Mouse (Mus musculus): ENCODE data around the gene Grin2c. TPM values are rescaled to one million over a fixed set of nuclear protein-coding genes. Genes with fewer than 3 reads are reported as not detected.
A peak's percentile ranks its signal among the peaks of the same experiment; 100 is the strongest.

Grin2c gene
- polyA plus RNA-seq, 1 experiment from 2014 or later = 0.51 TPM

DNA sequence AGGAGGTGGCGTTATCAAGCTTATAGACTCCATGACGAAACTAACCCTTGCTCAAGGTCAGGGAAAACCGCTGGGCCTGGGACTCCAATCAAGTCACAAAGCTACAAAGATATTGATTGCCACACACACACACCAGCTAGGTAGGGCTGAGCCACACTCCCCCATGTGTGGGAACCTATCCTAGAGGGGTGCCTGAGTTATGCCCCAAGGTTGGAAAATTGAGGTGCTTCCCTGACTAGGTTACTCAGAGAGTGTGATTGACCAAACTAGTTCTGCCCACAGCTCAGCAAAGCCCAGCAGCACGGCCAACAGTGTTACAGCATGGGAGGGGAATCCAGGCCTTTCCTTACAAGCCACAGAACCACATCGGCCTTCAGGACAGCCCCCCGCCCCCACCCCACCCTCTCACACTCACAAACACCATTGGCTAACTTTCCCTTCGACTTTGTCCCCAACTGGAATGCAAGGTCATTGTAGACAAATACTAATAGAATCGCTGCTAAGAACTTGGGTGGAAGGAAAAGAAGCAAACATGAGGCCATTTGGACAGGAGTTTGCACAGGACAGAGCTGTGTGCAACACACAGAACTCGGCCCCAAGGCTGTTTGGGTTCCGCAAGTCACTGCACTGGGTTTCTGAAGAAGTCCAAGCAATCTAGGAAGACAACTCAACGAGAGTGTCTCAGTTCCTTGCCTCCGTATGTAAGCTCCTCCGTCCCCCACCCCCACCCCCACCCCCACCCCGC lies 25.8 kb upstream of the Grin2c start:
- H3K9me3 ChIP-seq (replicated peaks) = no peaks in the 10 kb centered on the region
- WGBS (ENCODE audit: insufficient replicate concordance) = 42% methylated on average over 14 of the region's 14 CpGs
- peaks cover 17% of the 10 kb centered on the region; the same call in 1 of the 2 replicates for H3K4me1 ChIP-seq
- H3K9ac ChIP-seq = no peak overlapping the region
- H3K27me3 ChIP-seq (replicated peaks) = peaks cover 23% of the 10 kb centered on the region
- ATAC-seq = peak; percentile 48
- peak overlapping the region; percentile 74 for H3K27ac ChIP-seq
- no peak overlapping the region for H3K4me3 ChIP-seq
- H3K36me3 ChIP-seq = no peaks in the 10 kb centered on the region
- H3K4me2 ChIP-seq = peak overlapping the region; percentile 18

DNA sequence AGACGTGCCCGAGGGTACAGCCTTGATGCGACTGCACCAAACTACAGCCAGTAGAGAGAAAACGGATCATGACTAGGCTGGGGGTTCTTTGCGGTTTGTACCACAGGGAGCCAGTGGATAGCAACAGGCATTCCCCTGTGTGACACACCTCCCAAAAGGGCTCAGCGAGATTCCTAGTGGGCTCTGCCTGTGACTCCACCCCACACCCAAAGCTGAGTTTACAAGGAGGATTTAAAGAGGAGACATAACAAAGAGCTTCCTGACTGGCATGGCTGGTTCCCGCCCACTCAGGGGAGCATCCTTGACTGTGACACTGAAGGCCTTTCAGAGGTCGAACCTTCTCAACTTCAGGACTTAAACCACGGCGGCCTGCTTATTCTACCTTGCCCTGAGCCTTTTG lies 24.5 kb upstream of the Grin2c start:
- Histone ChIP-seq H3K9ac (no peak overlapping the region), H3K9me3 (replicated peaks) (no peaks in the 10 kb centered on the region), H3K27ac (peak overlapping the region; percentile 62), H3K27me3 (replicated peaks) (peaks cover 10% of the 10 kb centered on the region), H3K4me1 (peaks cover 11% of the 10 kb centered on the region; the same call in 1 of the 2 replicates), H3K4me3 (no peak overlapping the region), H3K4me2 (no peak overlapping the region), H3K36me3 (no peaks in the 10 kb centered on the region)
- 69% methylated on average over 10 of the region's 10 CpGs for WGBS (ENCODE audit: insufficient replicate concordance)
- no peak for ATAC-seq

DNA sequence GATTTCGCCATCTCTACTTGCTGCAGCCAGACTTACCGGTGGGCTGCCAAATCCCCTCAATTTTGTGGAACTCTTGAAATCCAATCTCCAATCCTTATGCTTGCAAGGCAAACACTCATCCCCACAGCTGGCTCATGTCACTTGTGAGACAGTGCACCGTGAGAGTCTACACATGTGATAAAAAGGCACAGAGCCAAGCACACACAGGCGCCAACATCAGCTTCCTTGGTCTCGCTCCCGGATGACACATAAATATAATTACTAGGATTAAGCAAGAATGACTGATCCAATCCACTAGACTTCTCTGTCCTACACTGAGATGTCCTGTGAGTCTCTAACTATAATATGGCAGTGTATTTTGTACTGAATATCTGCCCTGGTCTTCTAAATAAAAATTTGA lies 23.9 kb upstream of the Grin2c start:
- Histone ChIP-seq H3K9ac (no peak overlapping the region), H3K4me3 (no peak overlapping the region), H3K27me3 (replicated peaks) (peaks cover 4% of the 10 kb centered on the region; the same call in 1 of the 2 replicates), H3K4me1 (peaks cover 8% of the 10 kb centered on the region; the same call in 1 of the 2 replicates), H3K4me2 (no peak overlapping the region), H3K9me3 (replicated peaks) (no peaks in the 10 kb centered on the region), H3K27ac (no peak overlapping the region), H3K36me3 (no peaks in the 10 kb centered on the region)
- ATAC-seq = no peak
- WGBS (ENCODE audit: insufficient replicate concordance) = 72% methylated on average over 6 of the region's 6 CpGs

DNA sequence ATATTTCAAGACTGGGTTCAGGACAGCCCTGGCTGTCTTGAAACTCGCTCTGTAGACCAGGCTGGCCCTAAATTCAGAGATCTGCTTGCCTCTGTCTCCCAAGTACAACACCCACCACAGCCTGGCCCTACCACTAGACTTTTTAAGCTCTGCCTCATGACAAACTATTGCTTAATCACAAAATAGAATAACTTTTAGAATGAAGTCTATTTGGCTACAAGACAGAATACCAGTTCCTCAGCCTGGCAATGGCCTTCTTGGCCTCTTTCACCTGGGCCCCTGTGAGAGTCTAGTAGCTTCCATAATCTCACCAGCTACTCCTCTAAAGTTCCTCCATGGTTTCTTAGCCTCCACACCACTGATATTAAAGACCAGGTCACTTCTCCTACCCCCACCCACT lies 23.3 kb upstream of the Grin2c start:
- H3K4me1 ChIP-seq = peaks cover 8% of the 10 kb centered on the region; the same call in 1 of the 2 replicates
- no peaks in the 10 kb centered on the region for H3K9me3 ChIP-seq (replicated peaks)
- no peak overlapping the region for H3K4me3 ChIP-seq
- H3K27ac ChIP-seq = no peak overlapping the region
- H3K27me3 ChIP-seq (replicated peaks) = no peaks in the 10 kb centered on the region
- no peak overlapping the region for H3K4me2 ChIP-seq
- no peak overlapping the region for H3K9ac ChIP-seq
- ATAC-seq = no peak
- H3K36me3 ChIP-seq = no peaks in the 10 kb centered on the region
- 55% methylated on average over 1 of the region's 1 CpGs for WGBS (ENCODE audit: insufficient replicate concordance)

DNA sequence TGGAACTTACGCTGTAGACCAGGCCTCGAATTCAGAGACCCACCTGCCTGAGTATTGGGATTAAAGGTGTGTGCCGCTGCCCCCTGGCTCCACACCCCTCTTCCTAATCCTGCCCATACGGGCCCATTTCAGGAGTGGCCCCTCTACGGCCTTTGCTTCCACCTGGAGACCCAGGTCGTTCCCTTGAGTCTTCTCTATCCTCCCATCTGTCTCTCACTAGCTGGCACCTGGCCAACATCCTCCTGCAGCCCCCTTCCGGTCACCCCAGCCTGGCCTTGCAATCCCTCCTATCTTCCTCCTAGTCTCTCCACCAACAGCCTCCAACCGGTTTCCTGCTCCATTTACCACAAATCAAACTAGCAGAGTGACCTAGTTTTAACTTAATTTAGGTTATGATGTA lies 22.8 kb upstream of the Grin2c start:
- Histone ChIP-seq H3K4me2 (no peak overlapping the region), H3K9me3 (replicated peaks) (no peaks in the 10 kb centered on the region), H3K4me3 (no peak overlapping the region), H3K27me3 (replicated peaks) (no peaks in the 10 kb centered on the region), H3K36me3 (0 out of 2 replicates have a peak, but pooled peaks cover 1% of the 10 kb centered on the region), H3K4me1 (peaks cover 12% of the 10 kb centered on the region; the same call in 1 of the 2 replicates), H3K9ac (no peak overlapping the region), H3K27ac (no peak overlapping the region)
- WGBS (ENCODE audit: insufficient replicate concordance) = 49% methylated on average over 8 of the region's 8 CpGs
- ATAC-seq = no peak

DNA sequence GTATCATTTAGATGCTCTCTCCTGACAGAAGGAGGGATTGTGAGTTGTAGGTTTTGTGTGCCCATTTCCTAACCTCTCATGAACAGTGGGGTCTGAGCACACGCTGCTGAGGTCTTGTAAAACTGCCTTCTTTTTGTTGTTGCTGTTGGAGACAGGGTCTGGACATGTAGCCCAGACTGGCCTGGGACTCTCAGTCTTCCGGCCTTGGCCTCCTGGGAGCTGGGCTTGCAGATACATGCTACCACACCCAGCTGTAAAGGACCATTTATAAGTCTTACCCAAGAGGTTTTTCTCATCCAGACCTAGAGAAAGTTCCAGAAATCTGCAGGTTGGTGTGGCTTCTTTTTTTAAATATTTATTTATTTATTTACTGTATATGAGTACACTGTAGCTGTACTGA lies 21.3 kb upstream of the Grin2c start:
- H3K36me3 ChIP-seq = peaks cover 10% of the 10 kb centered on the region; the same call in 1 of the 2 replicates
- no peak overlapping the region for H3K4me3 ChIP-seq
- no peaks in the 10 kb centered on the region for H3K9me3 ChIP-seq (replicated peaks)
- 68% methylated on average over 2 of the region's 2 CpGs for WGBS (ENCODE audit: insufficient replicate concordance)
- H3K27me3 ChIP-seq (replicated peaks) = no peaks in the 10 kb centered on the region
- H3K4me1 ChIP-seq = peaks cover 14% of the 10 kb centered on the region; the same call in 1 of the 2 replicates
- H3K9ac ChIP-seq = no peak overlapping the region
- H3K27ac ChIP-seq = no peak overlapping the region
- ATAC-seq = no peak
- H3K4me2 ChIP-seq = no peak overlapping the region

DNA sequence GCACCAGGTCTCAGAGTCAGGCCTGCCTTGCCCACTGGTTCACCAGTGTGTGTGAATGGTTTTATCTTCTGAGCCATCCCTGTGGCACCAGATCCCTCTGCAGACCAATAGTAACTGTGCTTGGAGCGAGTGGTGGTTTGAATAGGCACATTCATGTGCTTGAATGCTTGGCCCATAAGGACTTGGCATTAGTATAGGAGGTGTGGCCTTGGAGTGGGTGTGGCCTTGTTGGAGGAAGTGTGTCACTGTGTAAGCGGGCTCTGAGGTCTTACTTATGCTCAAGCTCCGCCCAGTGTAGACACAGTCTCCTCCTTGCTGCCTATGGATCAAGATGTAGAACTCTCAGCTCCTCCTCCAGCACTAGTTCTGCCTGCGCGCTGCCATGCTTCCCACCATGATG lies 20.3 kb upstream of the Grin2c start:
- no peak overlapping the region for H3K9ac ChIP-seq
- WGBS (ENCODE audit: insufficient replicate concordance) = 74% methylated on average over 5 of the region's 5 CpGs
- no peak for ATAC-seq
- H3K9me3 ChIP-seq (replicated peaks) = no peaks in the 10 kb centered on the region
- H3K4me2 ChIP-seq = no peak overlapping the region
- peaks cover 14% of the 10 kb centered on the region; the same call in 1 of the 2 replicates for H3K4me1 ChIP-seq
- no peak overlapping the region for H3K4me3 ChIP-seq
- peaks cover 10% of the 10 kb centered on the region; the same call in 1 of the 2 replicates for H3K36me3 ChIP-seq
- no peaks in the 10 kb centered on the region for H3K27me3 ChIP-seq (replicated peaks)
- H3K27ac ChIP-seq = no peak overlapping the region

DNA sequence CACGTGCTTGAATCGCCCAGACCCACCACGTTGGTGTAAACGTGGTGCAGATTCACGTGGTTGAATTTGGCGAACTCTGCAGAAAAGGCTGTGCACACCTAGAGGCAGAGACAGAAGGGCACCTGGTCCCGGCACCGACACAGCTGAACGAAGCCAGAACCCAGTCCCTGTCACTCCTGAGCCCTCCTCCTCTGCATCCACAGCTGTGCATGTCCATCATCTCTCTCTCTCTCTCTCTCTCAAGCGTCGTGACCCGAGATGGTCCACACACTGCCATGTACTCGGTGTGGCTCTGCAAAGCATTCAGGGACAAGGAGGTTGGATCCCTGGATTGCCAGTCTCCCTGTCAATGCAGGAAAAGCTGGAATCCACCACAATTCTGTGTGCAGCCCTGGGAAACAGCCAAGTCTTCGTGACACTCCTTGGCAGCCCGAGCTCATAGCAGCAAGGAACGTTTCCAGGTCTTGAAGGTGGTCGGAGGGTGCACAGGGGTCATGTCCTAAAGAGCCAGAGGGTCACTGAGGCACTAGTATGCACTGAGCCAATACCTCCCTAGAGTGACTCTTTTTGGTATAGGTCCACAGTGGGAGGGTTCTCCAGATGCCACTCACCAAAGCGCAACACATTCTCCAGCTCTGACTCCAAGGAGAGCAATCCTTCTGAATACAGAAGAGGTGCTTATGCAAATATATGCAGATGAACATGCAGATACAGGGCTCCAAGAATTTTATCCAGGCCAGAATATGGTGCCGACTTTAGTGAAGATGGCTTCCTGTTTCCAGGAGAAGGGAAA lies 19.4 kb upstream of the Grin2c start:
- no peak for ATAC-seq
- H3K36me3 ChIP-seq = peaks cover 10% of the 10 kb centered on the region; the same call in 1 of the 2 replicates
- H3K9me3 ChIP-seq (replicated peaks) = no peaks in the 10 kb centered on the region
- no peak overlapping the region for H3K4me2 ChIP-seq
- WGBS (ENCODE audit: insufficient replicate concordance) = 67% methylated on average over 19 of the region's 19 CpGs
- peaks cover 15% of the 10 kb centered on the region; the same call in 1 of the 2 replicates for H3K4me1 ChIP-seq
- no peak overlapping the region for H3K4me3 ChIP-seq
- no peak overlapping the region for H3K9ac ChIP-seq
- no peaks in the 10 kb centered on the region for H3K27me3 ChIP-seq (replicated peaks)
- H3K27ac ChIP-seq = no peak overlapping the region

DNA sequence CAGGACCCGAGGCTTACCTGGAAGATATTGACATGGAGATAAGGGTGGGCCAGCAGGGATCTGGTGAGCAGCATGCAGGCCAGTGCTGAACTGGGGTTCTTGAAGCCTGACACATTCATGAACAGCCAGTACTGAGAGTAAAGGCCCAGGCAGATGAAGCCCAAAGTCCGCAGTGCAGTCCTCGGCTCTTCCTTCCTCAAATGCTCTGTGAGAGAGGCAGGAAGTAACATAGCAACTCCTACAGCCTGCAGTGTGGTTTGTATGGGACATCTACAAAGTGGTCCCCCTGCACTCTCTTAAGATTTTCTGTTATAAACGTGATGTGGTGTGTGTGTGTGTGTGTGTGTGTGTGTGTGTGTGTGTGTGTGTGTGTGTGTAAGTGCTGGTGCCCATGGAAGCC lies 18.2 kb upstream of the Grin2c start:
- H3K27me3 ChIP-seq (replicated peaks) = no peaks in the 10 kb centered on the region
- peaks cover 10% of the 10 kb centered on the region; the same call in 1 of the 2 replicates for H3K36me3 ChIP-seq
- peaks cover 16% of the 10 kb centered on the region for H3K4me1 ChIP-seq
- H3K9ac ChIP-seq = no peak overlapping the region
- no peak overlapping the region for H3K4me3 ChIP-seq
- 25% methylated on average over 4 of the region's 4 CpGs for WGBS (ENCODE audit: insufficient replicate concordance)
- ATAC-seq = no peak
- H3K4me2 ChIP-seq = no peak overlapping the region
- no peak overlapping the region for H3K27ac ChIP-seq
- H3K9me3 ChIP-seq (replicated peaks) = no peaks in the 10 kb centered on the region

DNA sequence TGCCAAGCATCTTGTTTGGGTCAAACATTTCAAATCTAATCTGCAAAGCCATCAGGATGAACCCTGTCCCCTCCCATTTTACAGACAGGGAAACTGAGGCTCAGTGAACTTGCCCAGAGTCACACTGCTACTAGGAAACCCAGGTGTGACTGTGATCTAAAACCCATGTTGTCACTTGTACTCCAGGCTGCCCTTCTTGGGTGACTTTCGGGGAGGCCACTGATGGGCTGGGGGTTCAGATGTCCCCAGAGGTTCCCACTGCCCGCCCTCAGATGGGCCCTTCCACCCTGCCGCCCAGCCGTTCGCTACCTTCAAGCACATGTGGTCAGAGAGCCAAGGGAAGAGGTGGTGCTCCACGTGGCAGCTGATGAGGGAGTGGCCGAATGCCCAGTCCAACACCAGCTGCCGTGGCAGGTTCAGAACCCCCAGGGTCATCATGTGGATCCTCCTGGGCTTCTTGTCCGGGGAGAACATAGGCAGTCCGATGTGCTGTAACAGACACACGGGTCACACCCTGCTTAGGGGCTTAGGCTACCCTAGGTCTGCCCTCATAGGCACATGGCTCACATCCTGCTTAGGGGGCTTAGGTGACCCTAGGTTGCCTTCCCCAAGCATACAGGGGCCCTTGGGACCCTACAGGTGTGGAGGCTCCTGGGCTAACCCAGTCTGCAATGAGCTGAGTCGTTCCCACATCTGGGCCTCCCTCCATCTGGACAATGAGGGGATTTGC lies 17.0 kb upstream of the Grin2c start:
- no peak overlapping the region for H3K4me2 ChIP-seq
- no peak for ATAC-seq
- WGBS (ENCODE audit: insufficient replicate concordance) = 80% methylated on average over 12 of the region's 12 CpGs
- H3K36me3 ChIP-seq = peaks cover 10% of the 10 kb centered on the region; the same call in 1 of the 2 replicates
- H3K9ac ChIP-seq = no peak overlapping the region
- peaks cover 28% of the 10 kb centered on the region for H3K4me1 ChIP-seq
- H3K9me3 ChIP-seq (replicated peaks) = no peaks in the 10 kb centered on the region
- no peak overlapping the region for H3K4me3 ChIP-seq
- no peaks in the 10 kb centered on the region for H3K27me3 ChIP-seq (replicated peaks)
- no peak overlapping the region for H3K27ac ChIP-seq

DNA sequence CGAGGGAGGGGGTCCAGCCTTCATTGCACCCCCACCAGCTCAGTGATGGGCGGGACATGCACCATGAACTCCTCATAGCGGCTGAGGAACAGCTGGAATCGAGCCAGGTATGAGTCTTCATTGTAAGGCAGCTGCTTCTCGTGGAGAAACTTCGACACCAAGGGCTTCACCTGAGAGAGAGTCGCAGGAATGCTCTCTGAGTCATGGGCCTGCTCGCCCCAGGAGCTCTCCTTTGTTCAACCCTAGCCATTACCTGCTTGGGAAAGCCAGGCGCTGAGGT lies 16.4 kb upstream of the Grin2c start:
- H3K4me1 ChIP-seq = peaks cover 34% of the 10 kb centered on the region
- 62% methylated on average over 9 of the region's 9 CpGs for WGBS (ENCODE audit: insufficient replicate concordance)
- H3K36me3 ChIP-seq = peaks cover 10% of the 10 kb centered on the region; the same call in 1 of the 2 replicates
- no peak overlapping the region for H3K4me2 ChIP-seq
- no peaks in the 10 kb centered on the region for H3K9me3 ChIP-seq (replicated peaks)
- H3K27me3 ChIP-seq (replicated peaks) = no peaks in the 10 kb centered on the region
- no peak for ATAC-seq
- no peak overlapping the region for H3K4me3 ChIP-seq
- H3K27ac ChIP-seq = no peak overlapping the region
- no peak overlapping the region for H3K9ac ChIP-seq
